Mouse (Mus musculus) heart, embryonic 16.5 days (tissue): Measurements from ENCODE around the gene Prkch. TPM values are rescaled to one million over a fixed set of nuclear protein-coding genes. Genes with fewer than 3 reads are reported as not detected.

Experiments used
- ATAC-seq: fragments of 200-750 bp; cut with Nextera tagmentation; replicated peaks from 2 replicates; pipeline ENCODE4 v1.8.0; 2017; ENCODE audit warnings: moderate number of reproducible peaks; ENCODE audit not compliant: insufficient read depth, low FRiP score; ENCODE audit errors: extremely low read depth
- H3K27ac ChIP-seq: fragments of 300-500 bp; sonication (generic); 2 replicates; pipeline ENCODE4 v1.5.1; 2014; ENCODE audit warnings: mild to moderate bottlenecking, low read length, control low read depth, moderate library complexity
- H3K27me3 ChIP-seq: fragments of 300-500 bp; sonication (generic); 2 replicates; pipeline ENCODE4 v1.6.1; 2014; ENCODE audit warnings: low read length, mixed read lengths; ENCODE audit not compliant: control insufficient read depth, insufficient read depth
- H3K36me3 ChIP-seq: fragments of 300-500 bp; sonication (generic); 2 replicates; pipeline ENCODE4 v1.6.1; 2014; ENCODE audit not compliant: control insufficient read depth, insufficient read depth
- H3K4me1 ChIP-seq: fragments of 300-500 bp; sonication (generic); 2 replicates; pipeline ENCODE4 v1.6.1; 2014; ENCODE audit warnings: low read length, mixed read lengths; ENCODE audit not compliant: control insufficient read depth, insufficient read depth
- H3K4me2 ChIP-seq: fragments of 300-500 bp; sonication (generic); 2 replicates; pipeline ENCODE4 v1.6.1; 2014; ENCODE audit warnings: low read depth, mild to moderate bottlenecking, control low read depth, low read length
- H3K4me3 ChIP-seq: fragments of 300-500 bp; sonication (generic); 2 replicates; pipeline ENCODE4 v1.5.1; 2014; ENCODE audit warnings: mild to moderate bottlenecking, control low read depth, low read length
- H3K9ac ChIP-seq: fragments of 300-500 bp; sonication (generic); 2 replicates; pipeline ENCODE4 v1.6.1; 2014; ENCODE audit warnings: low read length, control low read depth
- H3K9me3 ChIP-seq: fragments of 300-500 bp; sonication (generic); replicated peaks from 2 replicates; pipeline ENCODE4 v1.6.1; 2016; ENCODE audit warnings: low read length; ENCODE audit not compliant: control insufficient read depth
- WGBS: fragments of 180-500 bp; shearing (Covaris S2); extraction: QIAGEN DNeasy Blood & Tissue Kit; methylation state at CpG from one replicate; pipeline ENCODE4 v1.1.7; 2014; 5-methylcytosine and 5-hydroxymethylcytosine counted together
- polyA plus RNA-seq: library from polyadenylated mRNA; unstranded; fragments of >200 nt; fragmentation: Nextera tagmentation; extraction: Ambion mirVana; gene quantifications from 2 replicates; pipeline ENCODE4 v1.2.1, GENCODE M21; 2015

Gene Prkch
- polyA plus RNA-seq, 1 experiment from 2014 or later, result 15.2 TPM

DNA sequence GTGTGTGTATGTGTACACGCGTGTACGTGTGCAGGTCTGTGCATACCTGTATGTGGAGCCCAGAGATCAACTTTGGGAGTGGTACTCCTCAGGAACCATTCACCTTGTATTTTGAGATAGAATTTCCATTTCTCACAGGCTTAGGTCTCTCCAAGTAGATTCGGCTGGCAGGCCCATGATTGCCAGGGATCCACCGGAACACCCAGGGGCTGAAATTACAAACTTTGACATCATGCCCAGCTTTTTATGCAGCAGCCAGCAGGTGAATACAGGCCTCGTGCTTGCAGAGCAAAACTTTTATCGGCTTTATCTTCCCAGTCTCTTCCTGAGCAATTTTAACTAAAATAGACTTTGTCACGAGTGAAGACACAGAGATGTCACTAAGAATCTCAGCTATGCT, 217.2 kb downstream of the Prkch start:
- 73% methylated on average over 8 of the region's 8 CpGs for WGBS
- no peak overlapping the region for H3K4me3 ChIP-seq
- peaks cover 30% of the 10 kb centered on the region for H3K4me1 ChIP-seq
- no peaks in the 10 kb centered on the region for H3K27me3 ChIP-seq
- no peaks in the 10 kb centered on the region for H3K9me3 ChIP-seq
- H3K36me3 ChIP-seq, result no peaks in the 10 kb centered on the region
- no peak overlapping the region for H3K4me2 ChIP-seq
- H3K27ac ChIP-seq, result peak overlapping the region; percentile 83
- H3K9ac ChIP-seq, result no peak overlapping the region
- ATAC-seq, result no peak

DNA sequence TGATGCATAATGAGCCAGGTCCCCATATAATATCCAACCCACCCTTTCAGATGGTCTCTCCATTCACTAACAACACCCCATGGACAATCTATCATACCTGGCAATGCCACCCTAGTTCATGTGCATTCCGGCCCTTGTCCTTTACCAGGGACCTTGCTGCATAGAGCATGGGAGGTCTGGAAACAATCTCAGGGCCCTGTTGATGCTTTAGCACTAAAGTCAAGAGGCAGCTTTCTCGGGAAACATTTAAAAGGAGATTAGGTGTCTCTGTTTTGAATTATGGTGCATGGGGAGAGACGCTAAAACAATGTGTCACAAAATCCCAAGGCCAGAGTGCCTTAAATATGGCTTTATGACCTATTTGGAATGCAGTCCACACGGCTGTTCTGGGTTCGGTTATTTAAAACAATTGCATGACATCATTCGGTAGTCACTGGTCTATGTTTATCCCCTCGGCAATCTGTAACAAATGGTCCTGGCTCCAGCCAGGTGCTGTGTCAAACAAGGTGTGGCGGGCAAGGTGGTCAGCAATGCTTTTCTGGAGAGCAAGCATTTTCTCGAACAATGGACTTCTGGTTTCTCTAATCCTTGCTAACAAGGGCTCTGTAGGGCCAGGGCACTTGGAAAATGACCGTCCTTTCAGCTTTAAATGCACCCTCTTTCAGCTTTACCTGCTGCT, 217.9 kb downstream of the Prkch start:
- Histone ChIP-seq H3K4me2 (no peak overlapping the region), H3K4me3 (no peak overlapping the region), H3K4me1 (peaks cover 30% of the 10 kb centered on the region), H3K9me3 (no peaks in the 10 kb centered on the region), H3K27me3 (no peaks in the 10 kb centered on the region), H3K27ac (peak overlapping the region; percentile 83), H3K36me3 (no peaks in the 10 kb centered on the region), H3K9ac (no peak overlapping the region)
- ATAC-seq, result peak; percentile 62
- WGBS, result 36% methylated on average over 10 of the region's 10 CpGs

DNA sequence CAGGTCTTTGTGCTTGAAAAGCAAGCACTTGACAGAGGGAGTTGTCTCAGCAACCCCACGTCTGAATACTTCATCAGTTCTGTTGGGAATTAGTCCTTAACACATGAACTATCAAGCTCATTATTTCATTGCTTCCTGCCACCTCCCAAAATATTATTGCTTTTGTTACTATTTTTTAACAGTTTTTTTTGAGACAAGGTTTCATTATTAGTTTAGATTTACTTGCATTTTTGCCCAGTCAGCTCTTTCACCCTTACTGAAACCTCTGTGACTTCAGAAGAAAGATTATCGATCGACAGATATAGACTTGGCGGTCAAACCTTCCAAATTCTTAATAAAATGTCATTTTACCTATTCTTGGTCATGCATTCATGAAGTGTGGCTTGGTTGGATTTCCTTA, 219.3 kb downstream of the Prkch start:
- Histone ChIP-seq H3K27ac (no peak overlapping the region), H3K4me2 (no peak overlapping the region), H3K36me3 (no peaks in the 10 kb centered on the region), H3K27me3 (no peaks in the 10 kb centered on the region), H3K4me1 (peaks cover 30% of the 10 kb centered on the region), H3K9ac (no peak overlapping the region), H3K4me3 (no peak overlapping the region), H3K9me3 (no peaks in the 10 kb centered on the region)
- no peak for ATAC-seq
- WGBS, result 88% methylated on average over 4 of the region's 4 CpGs

DNA sequence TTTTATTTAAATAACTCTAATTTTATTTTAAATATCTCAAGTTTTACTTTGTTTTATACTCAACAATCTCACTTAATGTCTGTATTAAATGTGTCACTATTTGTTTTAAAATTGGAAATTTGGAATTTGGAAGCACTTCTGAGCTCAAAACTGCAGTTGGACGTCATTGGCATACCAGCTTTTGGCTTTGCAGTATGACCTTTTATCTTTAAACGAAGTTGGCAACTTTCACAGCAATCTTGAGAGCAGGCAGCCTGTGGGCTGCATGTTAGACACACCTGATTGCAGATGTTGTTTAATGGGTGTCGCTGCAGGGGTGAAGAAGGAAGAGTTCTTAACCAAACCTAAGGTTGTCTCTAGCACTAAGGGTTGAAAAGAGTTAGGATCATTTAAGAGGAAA, 220.9 kb downstream of the Prkch start:
- Histone ChIP-seq H3K4me3 (no peak overlapping the region), H3K27ac (no peak overlapping the region), H3K9me3 (no peaks in the 10 kb centered on the region), H3K4me2 (no peak overlapping the region), H3K4me1 (peaks cover 32% of the 10 kb centered on the region), H3K27me3 (no peaks in the 10 kb centered on the region), H3K9ac (no peak overlapping the region), H3K36me3 (no peaks in the 10 kb centered on the region)
- WGBS, result 54% methylated on average over 3 of the region's 3 CpGs
- ATAC-seq, result no peak

DNA sequence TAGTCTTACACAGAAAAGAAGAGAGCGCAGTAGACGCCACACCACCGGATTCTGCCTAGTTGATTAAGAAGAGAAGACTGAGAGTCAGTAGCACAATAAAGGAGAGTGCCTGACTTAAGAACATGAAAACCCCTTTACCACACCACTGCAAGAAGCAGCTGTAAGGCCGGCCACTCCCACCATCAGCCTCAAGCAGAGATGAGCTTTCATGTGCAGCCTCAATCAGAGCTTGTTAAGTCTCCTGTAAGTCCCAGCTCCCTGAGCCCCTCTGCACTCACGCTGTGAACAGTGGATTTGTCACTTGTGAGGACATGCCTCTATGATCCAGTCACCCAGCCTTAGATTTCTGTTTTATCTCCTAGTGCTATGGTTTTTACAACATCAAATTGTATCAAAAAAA, 221.4 kb downstream of the Prkch start:
- 69% methylated on average over 5 of the region's 5 CpGs for WGBS
- no peak overlapping the region for H3K4me3 ChIP-seq
- peaks cover 31% of the 10 kb centered on the region for H3K4me1 ChIP-seq
- no peak for ATAC-seq
- no peak overlapping the region for H3K9ac ChIP-seq
- H3K27ac ChIP-seq, result no peak overlapping the region
- no peaks in the 10 kb centered on the region for H3K27me3 ChIP-seq
- no peaks in the 10 kb centered on the region for H3K36me3 ChIP-seq
- no peaks in the 10 kb centered on the region for H3K9me3 ChIP-seq
- no peak overlapping the region for H3K4me2 ChIP-seq

DNA sequence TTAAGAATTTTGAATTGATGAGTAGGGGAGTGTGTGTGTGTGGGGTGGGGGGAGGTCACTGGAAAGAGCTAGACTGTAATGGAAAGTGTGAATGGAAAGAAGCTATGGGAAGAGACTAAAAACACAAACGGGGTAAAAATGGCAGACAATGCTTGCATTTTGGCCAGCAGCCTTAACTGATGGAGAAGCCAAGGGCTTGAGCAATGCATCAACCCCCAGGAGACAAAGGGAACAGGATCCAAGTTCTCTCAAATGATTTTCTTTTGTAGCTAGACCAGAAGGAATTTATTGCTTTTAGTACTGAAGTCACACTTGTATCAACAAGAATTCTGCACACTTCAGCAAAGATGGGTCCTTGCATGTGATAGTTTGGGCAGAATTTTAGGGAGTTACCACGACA, 222.6 kb downstream of the Prkch start:
- H3K27ac ChIP-seq, result no peak overlapping the region
- no peak overlapping the region for H3K4me3 ChIP-seq

DNA sequence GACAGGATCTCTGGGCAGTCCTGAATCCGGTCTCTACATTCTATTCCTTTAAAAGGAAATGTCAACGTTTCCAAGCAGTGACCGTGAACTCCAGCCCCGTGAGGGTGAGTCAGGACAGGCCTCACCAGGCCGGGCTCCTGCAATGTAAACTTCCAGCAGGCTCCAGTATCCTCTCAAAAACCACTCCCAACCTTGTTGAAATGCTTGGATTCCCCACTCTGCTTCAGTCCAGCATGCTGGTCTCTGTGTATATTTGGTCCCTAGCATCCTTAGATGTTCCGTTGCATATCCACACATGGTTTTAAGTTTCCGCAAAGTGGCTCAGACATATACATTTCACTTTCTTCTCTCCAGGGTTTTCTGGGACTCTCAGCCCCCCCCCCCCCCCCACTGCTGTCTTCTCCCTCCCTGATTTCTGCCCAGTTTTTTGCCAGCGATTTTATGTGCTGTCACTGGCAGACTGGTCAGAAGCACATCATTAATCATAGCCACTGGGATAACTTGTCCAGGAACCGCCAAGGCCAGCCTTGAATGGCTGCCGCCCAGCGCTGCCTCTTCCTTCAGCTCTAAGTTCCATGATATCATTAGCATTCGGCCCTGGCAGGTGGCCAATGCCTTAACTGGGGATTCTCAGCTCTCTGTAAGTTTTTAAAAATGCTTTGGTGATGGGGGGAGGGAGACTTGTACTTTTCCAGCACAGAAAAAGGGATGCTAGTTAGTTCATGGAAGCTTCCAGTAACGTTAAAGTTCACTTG, 225.6 kb downstream of the Prkch start:
- Histone ChIP-seq H3K27ac (peak overlapping the region; percentile 74), H3K4me1 (peaks cover 28% of the 10 kb centered on the region), H3K27me3 (no peaks in the 10 kb centered on the region), H3K4me3 (no peak overlapping the region), H3K9me3 (no peaks in the 10 kb centered on the region), H3K36me3 (no peaks in the 10 kb centered on the region), H3K4me2 (peak overlapping the region; percentile 9; the same call in 1 of the 2 replicates), H3K9ac (0 out of 2 replicates have a peak overlapping the region, but pooled peaks have one; percentile 18)
- WGBS, result 20% methylated on average over 13 of the region's 13 CpGs
- peak; percentile 61 for ATAC-seq

More for the DNA sequence above, 222.6 kb downstream of the Prkch start:
- no peaks in the 10 kb centered on the region for H3K36me3 ChIP-seq
- no peak for ATAC-seq
- no peak overlapping the region for H3K4me2 ChIP-seq
- H3K9ac ChIP-seq, result no peak overlapping the region
- no peaks in the 10 kb centered on the region for H3K9me3 ChIP-seq
- peaks cover 30% of the 10 kb centered on the region for H3K4me1 ChIP-seq
- no peaks in the 10 kb centered on the region for H3K27me3 ChIP-seq
- 70% methylated on average over 2 of the region's 2 CpGs for WGBS

DNA sequence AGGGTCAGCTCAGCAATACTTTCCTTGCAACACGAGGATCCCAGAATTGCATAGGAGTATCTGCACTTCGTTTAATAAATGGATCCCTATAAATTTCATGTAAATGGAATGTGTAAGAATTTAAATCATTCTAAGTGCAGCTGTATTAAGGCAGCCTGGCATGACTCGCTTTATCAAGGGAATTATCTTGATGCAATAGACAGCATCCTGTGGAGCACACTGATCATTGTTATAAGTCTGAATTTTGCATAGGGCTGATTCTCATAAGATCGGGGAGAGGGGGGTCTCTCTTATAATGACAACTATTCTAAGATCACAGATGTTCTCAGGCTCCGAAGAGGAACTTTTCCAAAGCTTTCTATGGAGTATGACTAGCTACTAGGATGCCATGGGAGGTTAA, 226.3 kb downstream of the Prkch start:
- WGBS, result 56% methylated on average over 5 of the region's 5 CpGs
- H3K9ac ChIP-seq, result no peak overlapping the region
- H3K4me2 ChIP-seq, result no peak overlapping the region
- H3K27me3 ChIP-seq, result no peaks in the 10 kb centered on the region
- ATAC-seq, result no peak
- H3K4me3 ChIP-seq, result no peak overlapping the region
- H3K4me1 ChIP-seq, result peaks cover 28% of the 10 kb centered on the region
- 0 out of 2 replicates have a peak overlapping the region, but pooled peaks have one; percentile 33 for H3K27ac ChIP-seq
- no peaks in the 10 kb centered on the region for H3K9me3 ChIP-seq
- H3K36me3 ChIP-seq, result no peaks in the 10 kb centered on the region

DNA sequence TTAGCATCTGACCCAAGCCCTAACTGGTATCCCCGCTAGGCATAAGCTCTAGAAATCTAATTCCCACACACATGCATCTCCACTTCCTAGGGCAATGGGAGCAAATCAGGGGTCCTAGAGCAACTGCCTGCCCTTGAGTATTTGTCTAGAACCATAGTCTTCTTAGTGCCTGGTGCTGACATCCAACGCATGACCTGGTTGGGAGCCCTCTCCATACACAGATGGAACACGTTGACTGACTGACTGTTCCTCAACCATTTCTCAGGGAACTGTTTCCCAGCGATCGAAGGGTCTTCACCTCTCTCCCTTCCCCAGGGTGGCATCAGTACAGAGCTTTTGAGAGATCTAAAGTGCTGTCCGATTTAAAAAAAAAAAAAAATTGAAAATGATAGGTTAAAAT, 227.6 kb downstream of the Prkch start:
- Histone ChIP-seq H3K4me3 (no peak overlapping the region), H3K9me3 (no peaks in the 10 kb centered on the region), H3K9ac (no peak overlapping the region), H3K27me3 (no peaks in the 10 kb centered on the region), H3K27ac (no peak overlapping the region), H3K36me3 (no peaks in the 10 kb centered on the region), H3K4me2 (no peak overlapping the region), H3K4me1 (peaks cover 28% of the 10 kb centered on the region)
- ATAC-seq, result no peak
- 74% methylated on average over 6 of the region's 6 CpGs for WGBS
